Mouse (Mus musculus): ENCODE results near the gene Ikzf1.

DNA sequence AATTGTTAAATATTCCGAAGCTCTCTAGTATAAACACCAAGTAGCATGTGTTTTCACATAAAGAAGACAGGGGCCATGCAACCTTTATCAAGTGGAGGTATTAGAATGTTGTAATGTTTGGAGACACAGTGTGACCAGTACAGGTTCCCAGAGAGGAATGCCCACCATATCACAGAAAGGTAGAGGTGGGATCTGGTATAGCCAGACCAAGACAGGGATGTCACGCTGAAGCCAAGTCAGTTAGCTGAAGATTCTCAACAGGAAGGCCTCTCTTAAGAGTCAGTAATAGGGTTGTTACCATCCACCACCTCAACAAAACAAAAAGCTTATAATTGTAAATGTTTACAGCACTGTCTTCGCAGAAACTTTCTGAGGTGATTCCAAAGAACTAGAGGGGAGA, 85.9 kb downstream of the Ikzf1 start:
- no peak for TF ChIP-seq ZNF384 (IDR thresholded peaks at IDR 0.05; ENCODE audit: low read depth, low read length)
- no peak for TF ChIP-seq CHD2 (IDR thresholded peaks at IDR 0.05; ENCODE audit: low read depth, low read length)

Measured in ES-E14 (cell line).